Mouse (Mus musculus): ENCODE data around the gene Gripap1. TPM values are rescaled to one million over a fixed set of nuclear protein-coding genes. Genes with fewer than 3 reads are reported as not detected.
"Not testable (repeated sequence)": the region's sequence is repeated elsewhere in the genome, so short reads cannot be mapped to it uniquely, and the experiment has no call there.

Gripap1 gene
- polyA plus RNA-seq, 1 experiment: 30.3 TPM

DNA sequence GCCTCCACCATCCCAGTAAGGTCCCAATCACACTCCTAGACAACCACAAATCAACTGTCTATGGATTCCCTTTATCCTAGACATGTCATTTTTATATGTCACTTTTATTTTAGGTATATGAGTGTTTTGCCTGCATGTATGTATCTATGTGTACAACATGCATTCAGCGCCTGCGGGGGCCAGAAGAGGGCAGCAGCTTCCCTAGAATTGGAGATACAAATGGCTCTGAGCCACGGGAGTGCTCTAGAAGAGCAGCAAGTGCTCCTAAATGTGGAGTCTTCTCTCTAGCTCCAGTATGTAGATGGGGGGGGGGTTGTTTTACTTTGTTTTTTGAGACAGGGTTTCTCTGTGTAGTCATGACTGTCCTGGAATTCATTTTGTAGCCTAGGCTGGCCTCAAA lies 35.9 kb upstream of the Gripap1 start:
- TF ChIP-seq CTCF (conservative IDR thresholded peaks at IDR 0.05; ENCODE audit: insufficient read depth, insufficient read length, low read depth, low read length): peak; percentile 22; the same call in 1 of the 2 replicates
- peak; percentile 54 for DNase-seq

DNA sequence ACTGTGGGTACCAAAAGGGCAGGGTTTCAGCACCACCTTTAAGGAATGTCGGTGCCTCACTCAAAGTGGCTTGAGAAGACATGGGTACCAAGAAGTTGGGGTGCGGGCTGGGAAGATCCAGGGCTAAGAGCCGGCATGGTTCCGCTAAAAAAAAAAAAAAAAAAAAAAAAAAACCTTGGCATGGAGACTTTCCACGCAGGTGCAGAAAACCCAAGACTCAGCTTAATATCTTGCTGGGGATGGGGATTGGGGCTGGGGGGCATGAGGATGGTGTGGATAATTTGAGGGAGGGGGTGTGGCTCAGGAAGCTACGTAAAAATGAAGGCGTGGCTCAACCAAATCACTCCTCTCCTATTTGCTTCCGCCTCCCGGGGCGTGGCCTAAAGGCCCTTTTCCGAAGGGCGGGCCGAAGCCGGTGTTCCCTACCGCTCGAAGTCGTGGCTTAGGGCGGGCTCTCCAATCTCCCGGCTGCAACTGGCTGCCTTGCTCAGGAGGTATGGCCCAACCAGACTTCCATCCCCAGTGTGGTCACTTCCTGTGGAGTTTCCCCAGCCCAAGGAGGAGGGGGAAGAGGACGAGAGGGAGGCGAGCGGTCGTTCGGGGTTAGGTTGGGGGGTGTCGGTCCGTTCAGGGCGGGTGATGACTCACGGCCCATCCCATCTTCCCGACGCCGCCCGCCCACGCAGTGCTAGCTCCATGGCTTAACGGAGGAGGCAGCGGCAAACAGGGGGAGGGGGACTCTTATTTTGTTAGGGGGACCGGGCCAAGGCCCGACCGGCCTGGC lies 27.2 kb upstream of the Gripap1 start, which contains the start of gene Tfe3:
Gene Tfe3, plus strand, starts transcription at position 424 of the 784 bp plus-strand sequence.
- Histone ChIP-seq H3K4me3 (ENCODE audit: insufficient read depth, low read depth, low read length) (peak within 1 kb of the TSS; percentile 80), H3K36me3 (ENCODE audit: control insufficient read depth, insufficient read depth, low read length) (no peaks in the 10 kb centered on the region), H3K27me3 (replicated peaks; ENCODE audit: control insufficient read depth, insufficient read depth, low read length) (no peaks in the 10 kb centered on the region), H3K27ac (ENCODE audit: insufficient read depth, low read depth, low read length) (peak within 1 kb of the TSS; percentile 51), H3K4me1 (ENCODE audit: control insufficient read depth, insufficient read depth, low read length) (peaks cover 3% of the 10 kb centered on the region; the same call in 1 of the 2 replicates)
- TF ChIP-seq CTCF (conservative IDR thresholded peaks at IDR 0.05; ENCODE audit: insufficient read depth, insufficient read length, low read depth, low read length) (no peak), POLR2A (IDR thresholded peaks at IDR 0.05; ENCODE audit: low read depth, low read length) (peak; percentile 54)
- 2% methylated on average over 33 of the region's 38 CpGs for WGBS
- peak; percentile 96 for DNase-seq

More for the DNA sequence above, 35.9 kb upstream of the Gripap1 start:
- not testable (repeated sequence) for H3K4me1 ChIP-seq (ENCODE audit: control insufficient read depth, insufficient read depth, low read length); H3K27me3 ChIP-seq (replicated peaks; ENCODE audit: control insufficient read depth, insufficient read depth, low read length); H3K27ac ChIP-seq (ENCODE audit: insufficient read depth, low read depth, low read length); H3K36me3 ChIP-seq (ENCODE audit: control insufficient read depth, insufficient read depth, low read length); H3K4me3 ChIP-seq (ENCODE audit: insufficient read depth, low read depth, low read length)
- 5% methylated on average over 3 of the region's 3 CpGs for WGBS

DNA sequence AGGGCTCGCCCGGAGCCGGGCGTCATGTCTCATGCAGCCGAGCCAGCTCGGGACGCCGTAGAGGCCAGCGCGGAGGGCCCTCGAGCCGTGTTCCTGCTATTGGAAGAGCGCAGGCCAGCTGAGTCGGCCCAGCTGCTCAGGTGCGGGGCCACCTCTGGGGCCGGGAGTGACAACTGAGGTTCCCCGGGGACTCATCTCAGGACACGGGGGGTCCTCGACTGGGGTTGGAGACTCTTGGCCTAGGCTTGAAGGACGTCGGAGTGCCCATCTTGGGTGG lies 26.7 kb upstream of the Gripap1 start:
- TF ChIP-seq CTCF (conservative IDR thresholded peaks at IDR 0.05; ENCODE audit: insufficient read depth, insufficient read length, low read depth, low read length) (no peak), POLR2A (IDR thresholded peaks at IDR 0.05; ENCODE audit: low read depth, low read length) (no peak)
- WGBS: under 1% methylated on average over 15 of the region's 21 CpGs
- peak overlapping the region; percentile 51 for H3K27ac ChIP-seq (ENCODE audit: insufficient read depth, low read depth, low read length)
- peaks cover 3% of the 10 kb centered on the region; the same call in 1 of the 2 replicates for H3K4me1 ChIP-seq (ENCODE audit: control insufficient read depth, insufficient read depth, low read length)
- no peaks in the 10 kb centered on the region for H3K36me3 ChIP-seq (ENCODE audit: control insufficient read depth, insufficient read depth, low read length)
- no peak for DNase-seq
- H3K27me3 ChIP-seq (replicated peaks; ENCODE audit: control insufficient read depth, insufficient read depth, low read length): no peaks in the 10 kb centered on the region
- H3K4me3 ChIP-seq (ENCODE audit: insufficient read depth, low read depth, low read length): peak overlapping the region; percentile 80

DNA sequence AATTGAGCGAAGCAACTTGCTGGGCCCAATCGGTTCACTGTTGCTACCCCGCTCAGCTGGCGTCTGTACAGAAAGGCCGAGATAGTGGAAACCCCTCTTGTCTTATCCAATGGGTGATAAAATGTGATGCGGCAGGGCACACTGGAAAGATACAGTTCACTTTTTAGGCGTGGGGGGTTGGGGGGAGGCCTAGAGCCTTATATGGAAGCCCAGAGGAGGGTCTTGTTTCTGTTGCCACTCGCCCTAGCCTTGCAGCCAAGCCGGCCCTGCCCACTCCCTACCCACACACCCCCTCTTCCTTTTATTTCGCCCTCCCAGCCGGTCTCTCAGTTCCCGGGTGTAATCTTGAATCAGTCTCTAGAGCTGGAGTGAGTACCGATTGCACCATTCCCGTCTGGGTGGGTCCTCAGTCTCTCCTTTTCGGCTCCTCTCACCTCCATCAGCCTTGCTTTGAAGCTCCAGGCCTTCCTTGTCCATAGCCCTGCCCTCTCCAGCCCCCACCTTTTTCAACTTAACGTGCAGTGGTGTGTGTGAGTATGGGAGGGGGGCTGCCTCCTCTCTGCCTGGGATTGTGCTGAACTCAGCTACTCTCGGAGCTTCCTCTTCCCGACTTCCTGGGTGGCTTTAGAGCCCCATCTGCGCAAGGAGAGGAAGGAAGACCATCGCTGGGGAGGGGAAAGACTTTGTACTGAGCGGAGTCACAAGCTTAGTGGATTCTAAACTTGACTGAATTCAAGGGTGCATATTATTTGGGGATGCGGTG lies 25.8 kb upstream of the Gripap1 start:
- Histone ChIP-seq H3K36me3 (ENCODE audit: control insufficient read depth, insufficient read depth, low read length) (no peaks in the 10 kb centered on the region), H3K4me3 (ENCODE audit: insufficient read depth, low read depth, low read length) (peak overlapping the region; percentile 80), H3K4me1 (ENCODE audit: control insufficient read depth, insufficient read depth, low read length) (peaks cover 3% of the 10 kb centered on the region; the same call in 1 of the 2 replicates), H3K27ac (ENCODE audit: insufficient read depth, low read depth, low read length) (peak overlapping the region; percentile 27; the same call in 1 of the 2 replicates), H3K27me3 (replicated peaks; ENCODE audit: control insufficient read depth, insufficient read depth, low read length) (no peaks in the 10 kb centered on the region)
- DNase-seq: peak; percentile 28
- no peak for TF ChIP-seq POLR2A (IDR thresholded peaks at IDR 0.05; ENCODE audit: low read depth, low read length)
- no peak for TF ChIP-seq CTCF (conservative IDR thresholded peaks at IDR 0.05; ENCODE audit: insufficient read depth, insufficient read length, low read depth, low read length)
- 2% methylated on average over 21 of the region's 22 CpGs for WGBS

DNA sequence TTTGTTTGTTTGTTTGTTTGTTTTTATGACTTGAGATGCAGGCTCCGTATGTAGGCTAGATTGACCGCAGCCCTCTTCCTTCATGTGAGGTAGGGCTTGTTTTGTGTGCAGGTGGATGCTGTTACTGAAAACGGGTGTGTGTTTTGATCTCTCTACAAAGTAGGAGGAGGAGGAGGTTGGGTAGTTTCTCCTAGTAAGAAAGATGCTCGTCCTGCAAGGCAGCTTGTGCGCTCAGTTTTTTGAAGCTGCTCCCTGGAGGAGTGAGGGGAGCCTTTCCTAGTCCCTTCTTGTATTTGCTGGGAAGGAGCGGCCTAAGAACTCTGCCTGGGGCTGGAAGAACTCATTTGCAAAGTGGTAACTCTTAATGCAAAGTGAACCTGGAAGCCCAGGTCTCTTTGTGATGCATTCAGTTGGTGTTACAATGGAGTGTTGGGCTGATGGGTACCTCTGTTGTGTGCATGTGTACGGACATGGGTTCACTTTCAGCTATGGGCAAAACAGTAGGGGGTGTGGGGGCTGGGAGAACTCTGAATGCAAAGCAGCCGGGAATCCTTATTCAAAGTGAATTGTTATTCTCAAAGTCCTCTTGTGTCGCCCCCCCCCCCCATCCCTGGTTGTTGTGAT lies 24.8 kb upstream of the Gripap1 start:
- 28% methylated on average over 9 of the region's 9 CpGs for WGBS
- no peaks in the 10 kb centered on the region for H3K36me3 ChIP-seq (ENCODE audit: control insufficient read depth, insufficient read depth, low read length)
- H3K27ac ChIP-seq (ENCODE audit: insufficient read depth, low read depth, low read length): no peak overlapping the region
- TF ChIP-seq POLR2A (IDR thresholded peaks at IDR 0.05; ENCODE audit: low read depth, low read length) (no peak), CTCF (conservative IDR thresholded peaks at IDR 0.05; ENCODE audit: insufficient read depth, insufficient read length, low read depth, low read length) (no peak)
- peaks cover 3% of the 10 kb centered on the region; the same call in 1 of the 2 replicates for H3K4me1 ChIP-seq (ENCODE audit: control insufficient read depth, insufficient read depth, low read length)
- peak overlapping the region; percentile 9; the same call in 1 of the 2 replicates for H3K4me3 ChIP-seq (ENCODE audit: insufficient read depth, low read depth, low read length)
- DNase-seq: no peak
- H3K27me3 ChIP-seq (replicated peaks; ENCODE audit: control insufficient read depth, insufficient read depth, low read length): no peaks in the 10 kb centered on the region

DNA sequence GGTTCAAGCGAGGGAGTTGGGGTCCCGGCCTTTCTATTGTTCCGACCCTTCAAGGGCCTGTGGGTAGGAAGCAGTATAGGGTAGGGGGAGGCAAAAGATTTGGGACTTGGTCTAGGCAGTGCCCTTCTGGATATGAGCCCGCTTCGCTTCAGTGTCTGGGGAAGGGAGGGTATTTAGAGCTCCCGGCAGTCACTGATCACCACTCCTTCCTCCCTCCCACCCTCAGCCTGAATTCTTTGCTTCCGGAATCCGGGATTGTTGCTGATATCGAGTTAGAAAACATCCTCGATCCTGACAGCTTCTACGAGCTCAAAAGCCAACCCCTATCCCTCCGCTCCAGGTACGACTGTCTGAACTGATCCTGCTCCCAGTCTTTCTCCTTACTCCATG lies 24.3 kb upstream of the Gripap1 start:
- Histone ChIP-seq H3K36me3 (ENCODE audit: control insufficient read depth, insufficient read depth, low read length) (no peaks in the 10 kb centered on the region), H3K27ac (ENCODE audit: insufficient read depth, low read depth, low read length) (peak overlapping the region; percentile 1; the same call in 1 of the 2 replicates), H3K27me3 (replicated peaks; ENCODE audit: control insufficient read depth, insufficient read depth, low read length) (no peaks in the 10 kb centered on the region), H3K4me1 (ENCODE audit: control insufficient read depth, insufficient read depth, low read length) (peaks cover 3% of the 10 kb centered on the region; the same call in 1 of the 2 replicates), H3K4me3 (ENCODE audit: insufficient read depth, low read depth, low read length) (peak overlapping the region; percentile 38)
- DNase-seq: no peak
- TF ChIP-seq POLR2A (IDR thresholded peaks at IDR 0.05; ENCODE audit: low read depth, low read length): no peak
- 23% methylated on average over 13 of the region's 13 CpGs for WGBS

All from kidney, adult 2 months (tissue).